Mouse (Mus musculus) heart, postnatal 14 days (tissue): ENCODE results near the gene Ctsz. TPM values are rescaled to one million over a fixed set of nuclear protein-coding genes. Genes with fewer than 3 reads are reported as not detected.

Experiments
- DNase-seq, 2 experiments: peaks; one replicate each; pipeline ENCODE4 v3.0.0; 2021 to 2022
- intact Hi-C: fragments of 180-260 bp; cut with DNase I; formaldehyde crosslinking; loops from one replicate; pipeline ENCODE4 v1.15.1; 2025
- total RNA-seq, 2 experiments: library from RNA; stranded (reverse); gene quantifications; 2 replicates each; pipeline ENCODE4 v1.2.3; 2021

Ctsz gene
- total RNA-seq, 2 experiments from 2014 or later: 36.6 to 42.1 TPM

- intact Hi-C loops: no loop called here
These were observed 5.5 kb upstream of the Ctsz start for GRCm38 (mm10) chr2:174444359-174444758.

DNA sequence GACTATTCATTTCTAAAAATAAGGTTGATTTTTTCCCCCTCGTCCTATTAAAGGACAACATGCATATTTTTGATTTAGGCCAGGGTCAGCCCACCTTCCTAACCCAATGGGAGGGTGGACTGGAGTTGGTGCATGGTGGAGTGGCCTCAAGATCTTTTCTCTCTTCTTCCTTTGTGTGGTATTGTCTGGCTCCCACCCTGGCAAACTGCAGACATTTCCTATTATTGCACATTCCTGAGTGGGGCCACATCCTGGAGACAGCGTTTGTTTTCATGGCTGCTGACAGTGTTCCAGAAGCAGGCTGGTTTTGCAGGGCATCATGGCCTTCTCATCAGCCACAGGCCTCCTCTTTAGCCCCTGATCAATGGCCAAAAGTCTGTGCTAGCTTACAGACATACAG lies 4.2 kb upstream of the Ctsz start:
- intact Hi-C loops: no loop called here

More at GRCm38 (mm10) chr2:174444359-174444758, 5.5 kb upstream of the Ctsz start:
- DNase-seq: no peak

GRCm38 (mm10) chr2:174442460-174442859 lies 3.6 kb upstream of the Ctsz start:
- intact Hi-C loops: no loop called here
- DNase-seq: no peak

More for the DNA sequence above, 4.2 kb upstream of the Ctsz start:
- no peak for DNase-seq

DNA sequence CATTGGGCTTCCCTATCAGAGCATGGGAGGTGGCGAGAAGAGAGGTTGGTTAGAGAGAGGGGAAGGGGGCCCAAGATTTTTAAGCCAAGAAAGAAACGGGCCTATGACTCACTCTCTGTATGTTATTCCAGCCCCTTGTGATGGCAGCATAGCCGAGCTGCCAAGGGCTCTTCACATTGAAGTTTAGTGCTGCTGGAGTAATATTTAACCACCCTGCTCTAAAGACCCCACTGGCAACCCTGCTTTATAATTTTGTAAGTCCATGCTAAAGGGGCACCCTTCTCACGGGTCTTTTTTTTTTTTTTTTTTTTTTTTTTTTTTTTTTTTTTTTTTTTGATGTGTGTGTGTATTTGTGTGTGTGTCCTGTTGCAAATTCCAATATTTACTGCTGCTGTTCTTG lies 3.1 kb upstream of the Ctsz start:
- DNase-seq: no peak
- intact Hi-C loops: no loop called here

GRCm38 (mm10) chr2:174439961-174440360 lies 1.1 kb upstream of the Ctsz start:
- DNase-seq: no peak
- intact Hi-C loops: loop anchor here (10.0 kb wide), 1 partner anchor 325 kb away; the partner anchor contains the start of gene Npepl1

DNA sequence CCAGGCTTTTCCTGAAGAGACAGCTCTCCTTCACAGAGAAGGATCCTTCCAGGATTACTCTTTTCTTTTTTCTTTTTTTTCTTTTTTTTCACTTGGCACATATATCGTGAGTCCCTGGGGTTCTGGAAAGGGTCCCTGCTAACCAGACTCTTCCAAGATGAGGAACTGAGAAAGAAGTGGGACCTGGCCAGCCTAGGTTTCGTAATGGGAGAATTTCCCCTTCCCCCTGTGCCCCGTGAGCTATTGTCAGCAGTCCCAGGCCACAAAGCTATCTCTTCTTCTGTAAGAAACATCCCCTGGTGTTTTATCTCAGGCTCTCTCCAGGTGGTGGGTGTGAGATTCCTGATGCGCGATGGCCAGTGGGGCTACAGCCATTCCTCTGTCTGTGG lies 605 bp upstream of the Ctsz start:
- DNase-seq: peak in 1 of 2 experiments; percentile 20
- intact Hi-C loops: loop anchor here (10.0 kb wide), 1 partner anchor 325 kb away; the partner anchor contains the start of gene Npepl1

- intact Hi-C loops: loop anchor here (10.0 kb wide), 1 partner anchor 323 kb away; the partner anchor contains the start of gene Npepl1
- no peak for DNase-seq
These were observed 658 bp downstream of the Ctsz start for GRCm38 (mm10) chr2:174438181-174438580.

DNA sequence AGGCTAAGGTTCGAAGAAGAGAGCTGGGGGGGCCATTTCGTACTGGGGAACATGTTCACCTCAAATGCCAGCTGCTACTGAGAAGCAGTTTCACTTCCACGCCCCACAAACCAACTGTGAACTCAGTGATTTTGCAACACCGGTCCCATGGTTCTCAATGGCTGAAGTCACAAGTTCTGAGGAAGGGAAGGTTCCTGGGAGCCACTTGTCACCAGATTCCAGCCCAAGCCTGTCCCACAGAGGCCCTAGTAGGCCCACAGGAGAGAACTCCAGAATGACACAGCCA lies 1.2 kb downstream of the Ctsz start:
- peak; percentile 12 to 18 for DNase-seq
- intact Hi-C loops: loop anchor here (10.0 kb wide), 1 partner anchor 323 kb away; the partner anchor contains the start of gene Npepl1

DNA sequence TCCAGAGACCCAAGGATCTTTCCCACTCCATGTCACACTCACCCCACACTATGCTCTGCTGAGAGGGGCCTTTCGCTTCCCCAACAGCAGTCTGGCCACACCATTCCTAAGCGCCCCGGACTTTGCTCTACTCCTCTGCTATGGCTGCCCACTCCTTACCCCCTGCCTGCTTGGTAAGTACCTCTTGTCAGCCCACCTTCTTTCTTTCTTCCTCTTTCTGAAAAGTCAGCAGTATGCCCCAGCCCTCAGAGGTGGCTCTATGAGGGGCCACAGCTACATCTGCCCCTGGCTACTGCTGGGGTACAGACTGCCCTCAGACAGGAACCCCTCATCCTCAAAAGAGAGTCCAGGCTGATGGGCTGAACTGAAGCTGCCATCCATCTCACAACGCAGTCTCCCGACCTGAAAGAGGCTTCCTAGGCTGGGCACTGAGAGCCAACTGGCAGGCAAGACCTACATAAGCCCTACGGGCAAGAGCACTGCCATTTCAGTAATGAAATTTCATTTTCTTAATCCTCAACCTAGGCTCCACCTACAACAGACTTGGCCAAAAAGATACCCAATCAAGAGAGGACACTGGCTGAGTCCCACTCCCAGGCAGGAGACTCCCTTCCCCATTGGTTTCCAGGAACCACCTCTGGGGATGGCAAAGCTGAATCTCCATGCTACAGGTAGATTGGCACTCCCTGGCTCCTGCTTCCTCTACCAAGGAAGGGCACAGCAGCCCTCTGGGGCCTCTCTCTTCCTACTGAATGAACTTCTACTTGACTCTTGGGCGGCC lies 1.7 kb downstream of the Ctsz start:
- intact Hi-C loops: loop anchor here (10.0 kb wide), 1 partner anchor 322 kb away; the partner anchor contains the start of gene Npepl1
- no peak for DNase-seq

DNA sequence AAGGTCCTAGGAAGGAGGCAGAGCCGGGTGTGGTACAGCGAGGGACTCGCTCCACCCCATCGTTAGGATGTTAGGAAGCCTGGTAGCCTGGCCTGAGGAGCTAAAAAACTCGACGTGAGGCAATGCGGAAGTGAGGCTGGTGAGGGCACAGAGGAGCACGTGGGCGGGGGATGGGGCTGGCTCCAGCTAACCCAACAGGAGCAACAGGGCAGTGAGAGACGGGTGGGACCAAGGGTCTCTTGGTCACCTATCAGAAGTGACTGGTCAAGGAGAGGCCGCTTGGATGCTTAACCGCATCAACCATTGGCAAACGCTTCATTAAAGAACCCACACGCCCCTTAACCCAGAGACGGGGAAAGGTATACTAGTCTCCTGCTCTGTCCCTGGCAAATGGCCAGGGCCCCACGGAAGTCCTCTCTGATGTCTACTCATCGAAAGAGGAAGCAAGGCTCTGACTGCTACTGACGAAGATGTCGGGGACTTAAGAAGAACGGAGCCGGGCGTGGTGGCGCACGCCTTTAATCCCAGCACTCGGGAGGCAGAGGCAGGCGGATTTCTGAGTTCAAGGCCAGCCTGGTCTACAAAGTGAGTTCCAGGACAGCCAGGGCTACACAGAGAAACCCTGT lies 2.6 kb downstream of the Ctsz start:
- peak; percentile 16 to 27 for DNase-seq
- intact Hi-C loops: loop anchor here (10.0 kb wide), 1 partner anchor 321 kb away; the partner anchor contains the start of gene Npepl1

DNA sequence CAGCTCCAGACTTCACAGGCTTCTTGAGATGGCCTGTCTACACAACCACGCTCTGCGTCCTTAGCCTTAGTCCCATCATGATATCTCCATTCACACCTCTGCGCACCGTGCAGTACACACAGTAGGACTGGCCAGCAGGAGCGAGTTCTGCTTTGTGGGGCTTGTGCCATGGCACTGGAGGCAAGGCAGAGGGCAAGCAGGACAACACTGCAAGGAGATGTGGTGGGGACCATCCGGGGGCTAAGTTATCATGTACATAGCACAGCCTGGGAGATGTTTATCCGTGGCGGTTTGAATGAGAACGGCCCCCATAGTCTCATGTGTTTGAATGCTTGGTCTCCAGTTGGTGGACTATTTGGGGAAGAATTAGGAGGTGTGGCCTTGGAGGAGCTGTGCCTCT lies 3.9 kb downstream of the Ctsz start:
- intact Hi-C loops: loop anchor here (10.0 kb wide), 1 partner anchor 320 kb away; the partner anchor contains the start of gene Npepl1
- no peak for DNase-seq

GRCm38 (mm10) chr2:174428996-174429591 lies 9.7 kb downstream of the Ctsz start:
- intact Hi-C loops: no loop called here
- no peak for DNase-seq

- intact Hi-C loops: no loop called here
- no peak for DNase-seq
These were observed 10.6 kb downstream of the Ctsz start for GRCm38 (mm10) chr2:174428076-174428835.

GRCm38 (mm10) chr2:174426856-174427255 lies 12.0 kb downstream of the Ctsz start:
- no peak for DNase-seq
- intact Hi-C loops: no loop called here

DNA sequence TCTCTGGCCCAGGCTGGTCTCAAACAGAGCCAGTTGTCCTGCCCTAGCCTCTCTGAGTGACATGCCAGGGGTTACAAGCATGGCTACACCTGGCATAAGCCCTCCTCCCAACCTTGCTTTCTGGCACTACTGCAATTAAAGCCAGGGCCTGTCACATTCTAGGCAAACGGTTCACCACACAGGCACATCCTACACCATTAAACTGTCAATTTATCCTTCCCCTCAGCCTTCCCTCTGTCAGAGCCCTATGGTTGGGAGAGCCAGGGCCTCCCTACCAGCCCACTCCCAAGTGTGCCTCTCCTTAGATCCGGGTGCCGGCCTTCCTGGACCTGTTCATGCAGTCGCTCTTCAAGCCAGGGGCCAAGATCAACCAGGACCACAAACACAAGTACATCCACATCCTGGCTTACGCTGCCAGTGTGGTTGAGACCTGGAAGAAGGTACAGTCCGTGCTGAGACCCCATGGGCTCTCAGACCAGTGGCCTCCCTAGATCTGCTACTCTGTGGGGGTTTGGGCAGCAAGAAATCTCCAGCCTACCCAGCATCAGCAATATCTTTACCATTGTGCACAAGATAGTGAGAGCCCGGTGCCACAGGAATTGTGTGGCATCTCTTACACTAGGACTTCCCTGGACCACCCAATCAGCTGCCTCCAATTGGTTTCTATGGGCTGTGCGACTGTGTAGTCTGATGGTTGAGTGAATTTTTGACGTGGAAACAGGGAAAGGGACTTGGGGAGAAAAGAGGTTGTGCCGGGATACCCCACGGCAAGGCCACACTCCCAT lies 14.3 kb downstream of the Ctsz start:
- intact Hi-C loops: no loop called here
- no peak for DNase-seq

DNA sequence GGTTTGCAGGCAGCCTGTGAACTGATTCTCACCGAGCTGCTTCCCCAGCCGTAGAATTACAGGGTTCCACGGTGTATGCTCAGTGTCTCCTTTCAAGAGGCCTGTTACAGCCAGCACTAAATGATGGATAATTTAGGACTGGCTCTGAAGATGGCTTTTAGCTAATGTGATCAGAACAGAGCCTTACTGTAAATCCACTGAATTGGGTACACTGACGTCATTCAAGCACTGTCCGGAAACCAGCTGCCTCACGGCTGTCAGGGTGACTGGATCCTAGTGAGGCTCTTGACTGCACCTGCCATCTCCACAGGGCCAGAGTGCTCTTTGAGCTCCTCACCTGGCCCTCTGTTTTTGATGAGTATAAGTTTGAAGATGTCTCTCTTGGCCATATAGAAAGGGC lies 17.7 kb downstream of the Ctsz start:
- intact Hi-C loops: no loop called here

GRCm38 (mm10) chr2:174415731-174416310 lies 23.0 kb downstream of the Ctsz start, which contains the start of gene Nelfcd:
Gene Nelfcd (plus strand): TSS chr2:174415804.
- intact Hi-C loops: loop anchor here (5.0 kb wide), 2 partner anchors 84 to 104 kb away; no protein-coding TSS in a partner anchor
- DNase-seq: peak; percentile 96 to 97

More for the DNA sequence above, 17.7 kb downstream of the Ctsz start:
- DNase-seq: no peak

DNA sequence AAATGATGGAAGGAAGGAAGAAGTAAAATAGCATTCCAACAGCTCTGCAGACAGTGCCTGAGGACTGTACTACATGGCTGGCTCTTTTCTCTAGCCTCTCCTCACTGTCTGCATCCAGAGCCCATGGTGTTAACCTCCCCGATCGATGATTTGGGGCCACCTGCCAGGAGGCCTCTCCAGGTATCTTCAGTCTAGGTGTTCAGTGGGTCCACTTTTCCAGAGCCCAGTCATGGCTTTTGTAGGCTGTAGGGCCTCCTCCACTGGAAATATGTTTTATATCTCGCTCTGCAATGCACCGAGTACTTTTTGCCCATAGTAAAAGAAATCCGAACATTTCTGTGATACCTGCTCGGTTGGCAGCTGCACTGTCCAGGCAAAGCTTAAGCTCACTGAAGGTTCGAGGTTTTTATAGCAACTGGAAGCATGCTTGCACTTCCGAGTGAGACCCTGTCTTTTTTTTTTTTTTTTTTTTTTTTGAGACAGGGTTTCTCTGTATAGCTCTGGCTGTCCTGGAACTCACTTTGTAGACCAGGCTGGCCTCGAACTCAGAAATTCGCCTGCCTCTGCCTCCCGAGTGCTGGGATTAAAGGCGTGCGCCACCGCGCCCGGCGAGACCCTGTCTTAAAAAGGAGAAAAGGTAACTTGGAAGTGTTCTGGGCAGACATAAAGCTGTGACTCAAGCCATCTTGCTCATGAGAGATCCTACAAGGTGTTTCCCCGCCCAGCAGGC lies 23.7 kb downstream of the Ctsz start:
- no peak for DNase-seq
- intact Hi-C loops: loop anchor here (5.0 kb wide), 2 partner anchors 83 to 103 kb away; no protein-coding TSS in a partner anchor
